Mouse (Mus musculus) cerebellum, adult 2 months (tissue): ENCODE results near the gene Cacna1a. TPM values are rescaled to one million over a fixed set of nuclear protein-coding genes. Genes with fewer than 3 reads are reported as not detected.
A peak's percentile ranks its signal among the peaks of the same experiment; 100 is the strongest.

Source experiments
- DNase-seq, 2 experiments: peaks; one replicate each; pipeline ENCODE4 v3.0.0; 2021
- H3K27ac ChIP-seq: fragments of 200-500 bp; 2 replicates; pipeline ENCODE4 v1.5.1; 2012; ENCODE audit warnings: low read length, control low read depth, inconsistent platforms; ENCODE audit not compliant: insufficient read depth
- H3K27me3 ChIP-seq: fragments of 200-500 bp; 2 replicates; pipeline ENCODE4 v1.6.1; 2012; ENCODE audit warnings: inconsistent platforms, mild to moderate bottlenecking, low read length, moderate library complexity; ENCODE audit not compliant: control insufficient read depth, insufficient read depth
- H3K4me1 ChIP-seq: fragments of 200-500 bp; 2 replicates; pipeline ENCODE4 v1.6.1; 2011; ENCODE audit warnings: low read length; ENCODE audit not compliant: control insufficient read depth, insufficient read depth
- H3K4me3 ChIP-seq: fragments of 200-500 bp; replicated peaks from 2 replicates; pipeline ENCODE3; 2011; ENCODE audit warnings: mild to moderate bottlenecking, low read depth, low read length, control low read depth; ENCODE audit not compliant: insufficient read depth
- CTCF ChIP-seq: fragments of 200-500 bp; IDR thresholded peaks from 2 replicates; pipeline ENCODE4 v1.5.1; 2011; ENCODE audit warnings: low read depth, mild to moderate bottlenecking, control low read depth, low read length, moderate library complexity, borderline replicate concordance; ENCODE audit not compliant: insufficient read depth
- POLR2A ChIP-seq: fragments of 200-500 bp; IDR thresholded peaks from 2 replicates; pipeline ENCODE4 v1.6.1; 2011; ENCODE audit warnings: low read length, control low read depth, borderline replicate concordance; ENCODE audit not compliant: insufficient read depth
- WGBS: fragments of 180-500 bp; shearing (Covaris S2); methylation state at CpG from one replicate; pipeline ENCODE4 v1.1.7; 2018; 5-methylcytosine and 5-hydroxymethylcytosine counted together
- polyA plus RNA-seq: library from polyadenylated mRNA; depleted of rRNA; stranded (reverse); fragments of >200 nt; gene quantifications from 2 replicates; pipeline ENCODE4 v1.2.3, GENCODE M21; 2012; rRNA removed

The Cacna1a gene
- polyA plus RNA-seq = 220 and 260 TPM in 2 replicates

GRCm38 (mm10) chr8:84388275-84388674, at the start of gene Cacna1a:
Gene Cacna1a (plus strand): TSS chr8:84388440.
- DNase-seq = no peak
- Histone ChIP-seq H3K4me1 (no peaks in the 10 kb centered on the region), H3K27ac (no peak within 1 kb of the TSS), H3K4me3 (no peak within 1 kb of the TSS), H3K27me3 (no peaks in the 10 kb centered on the region)
- TF ChIP-seq POLR2A = no peak
- no peak for TF ChIP-seq CTCF
- WGBS = 82% methylated on average over 3 of the region's 3 CpGs

- Histone ChIP-seq H3K4me1 (peaks cover 15% of the 10 kb centered on the region; the same call in 1 of the 2 replicates), H3K4me3 (peak overlapping the region; percentile 95), H3K27me3 (no peaks in the 10 kb centered on the region), H3K27ac (peak overlapping the region; percentile 88)
- TF ChIP-seq POLR2A = peak; percentile 53; the same call in 1 of the 2 replicates
- no peak for TF ChIP-seq CTCF
- DNase-seq = peak; percentile 75 to 81
- WGBS = under 1% methylated on average over 17 of the region's 17 CpGs
These were observed 49.7 kb upstream of the Cacna1a start for GRCm38 (mm10) chr8:84338493-84338892.

- Histone ChIP-seq H3K4me1 (peaks cover 22% of the 10 kb centered on the region), H3K4me3 (peak overlapping the region; percentile 95), H3K27me3 (no peaks in the 10 kb centered on the region), H3K27ac (peak overlapping the region; percentile 88)
- TF ChIP-seq POLR2A = peak; percentile 39; the same call in 1 of the 2 replicates
- TF ChIP-seq CTCF = peak; percentile 12; the same call in 1 of the 2 replicates
- 5% methylated on average over 7 of the region's 7 CpGs for WGBS
- peak; percentile 81 to 88 for DNase-seq
These were observed 48.9 kb upstream of the Cacna1a start for GRCm38 (mm10) chr8:84339320-84339719.

GRCm38 (mm10) chr8:84339867-84340266, 48.4 kb upstream of the Cacna1a start:
- peak overlapping the region; percentile 88 for H3K27ac ChIP-seq
- no peaks in the 10 kb centered on the region for H3K27me3 ChIP-seq
- WGBS = 5% methylated on average over 4 of the region's 4 CpGs
- peaks cover 24% of the 10 kb centered on the region for H3K4me1 ChIP-seq
- H3K4me3 ChIP-seq = peak overlapping the region; percentile 95
- no peak for TF ChIP-seq POLR2A
- no peak for TF ChIP-seq CTCF
- DNase-seq = peak; percentile 67 to 72

GRCm38 (mm10) chr8:84340671-84341070, 47.6 kb upstream of the Cacna1a start:
- Histone ChIP-seq H3K4me1 (peaks cover 32% of the 10 kb centered on the region), H3K4me3 (peak overlapping the region; percentile 95), H3K27me3 (no peaks in the 10 kb centered on the region), H3K27ac (no peak overlapping the region)
- DNase-seq = peak; percentile 57 to 70
- 0% methylated on average over 2 of the region's 2 CpGs for WGBS
- no peak for TF ChIP-seq CTCF
- TF ChIP-seq POLR2A = no peak

- WGBS = 58% methylated on average over 7 of the region's 7 CpGs
- Histone ChIP-seq H3K4me3 (no peak overlapping the region), H3K27ac (peak overlapping the region; percentile 52), H3K27me3 (no peaks in the 10 kb centered on the region), H3K4me1 (peaks cover 45% of the 10 kb centered on the region)
- TF ChIP-seq CTCF (no peak), POLR2A (no peak)
- DNase-seq = no peak
These were observed 42.7 kb upstream of the Cacna1a start for GRCm38 (mm10) chr8:84345493-84345892.

GRCm38 (mm10) chr8:84346421-84346820, 41.8 kb upstream of the Cacna1a start:
- no peak overlapping the region for H3K27ac ChIP-seq
- peaks cover 45% of the 10 kb centered on the region for H3K4me1 ChIP-seq
- WGBS = 11% methylated on average over 4 of the region's 4 CpGs
- no peak for DNase-seq
- no peaks in the 10 kb centered on the region for H3K27me3 ChIP-seq
- TF ChIP-seq POLR2A (no peak), CTCF (no peak)
- no peak overlapping the region for H3K4me3 ChIP-seq

- 20% methylated on average over 1 of the region's 1 CpGs for WGBS
- Histone ChIP-seq H3K4me3 (no peak overlapping the region), H3K27me3 (no peaks in the 10 kb centered on the region), H3K27ac (no peak overlapping the region), H3K4me1 (peaks cover 33% of the 10 kb centered on the region)
- no peak for TF ChIP-seq CTCF
- TF ChIP-seq POLR2A = no peak
- DNase-seq = no peak
These were observed 38.7 kb upstream of the Cacna1a start for GRCm38 (mm10) chr8:84349526-84349925.
